Mouse (Mus musculus) lung, postnatal 0 days (tissue): ENCODE measurements around the gene Poln.

ENCODE experiments used
- CTCF ChIP-seq: IDR thresholded peaks from 2 replicates; pipeline ENCODE4 v1.5.1; 2016; ENCODE audit warnings: antibody characterized with exemption, mild to moderate bottlenecking
- EP300 ChIP-seq: IDR thresholded peaks from 2 replicates; pipeline ENCODE4 v1.6.1; 2016; ENCODE audit warnings: antibody characterized with exemption, mild to moderate bottlenecking, control low read depth

DNA sequence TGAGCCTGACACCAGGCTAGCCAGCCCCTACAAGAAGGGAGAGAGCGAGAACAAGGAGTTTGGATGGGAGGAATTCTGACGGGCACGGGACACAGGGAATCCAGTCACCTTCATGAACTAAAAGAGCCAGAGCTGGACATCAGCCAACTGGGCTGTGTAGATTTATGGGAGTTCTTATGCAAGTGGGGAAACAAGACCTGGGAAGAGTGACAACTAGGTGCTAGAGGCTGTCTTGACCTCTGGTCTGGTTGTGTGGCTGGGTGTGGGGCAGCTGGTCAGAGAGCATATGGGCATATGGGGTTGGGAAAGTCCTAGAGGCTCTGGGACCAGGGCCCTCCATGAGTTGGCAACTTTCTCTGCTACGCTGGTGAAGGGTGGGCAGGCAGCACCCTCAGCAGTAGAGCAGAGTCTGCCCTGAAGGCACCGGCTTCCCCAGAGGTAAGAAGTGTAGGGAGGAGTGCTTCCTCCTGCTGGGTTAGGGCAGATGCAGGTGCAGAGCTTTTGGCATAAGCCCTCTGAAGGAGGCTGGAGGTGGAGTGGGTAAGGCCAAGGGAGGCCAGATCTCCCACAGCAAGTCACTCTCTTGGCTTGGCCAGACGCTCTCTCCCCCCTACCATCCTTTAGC is 169.7 kb downstream of the Poln start:
- TF ChIP-seq CTCF (no peak), EP300 (no peak)
